In genomic region chr12:44308221-44308620, GRCm38 (mm10) we compare ENCODE assay signal across 16 mouse cellular contexts. TPM values are rescaled to one million over a fixed set of nuclear protein-coding genes. Genes with fewer than 3 reads are reported as not detected.
"Had no signal": no experiment of that assay in that cellular context is flagged by ENCODE, and none has a peak within 500 bp of the region (broad histone marks: within the 10 kb centered on the region; RNA-seq: fewer than 3 reads in every experiment).

No protein-coding gene starts in this region.

- H3K4me1 ChIP-seq: neural tube, embryonic 15.5 days; stomach, embryonic 15.5 days had no signal

- H3K27ac ChIP-seq: neural tube, embryonic 15.5 days; stomach, embryonic 15.5 days; stomach, postnatal 0 days had no signal

- H3K4me3 ChIP-seq: neural tube, embryonic 15.5 days; stomach, embryonic 15.5 days had no signal

- DNase-seq: retina, postnatal 1 day; right cerebral cortex, adult 18-20 months; right cerebral cortex, postnatal 14 days; right cerebral cortex, postnatal 25 days; right cerebral cortex, postnatal 4 days; spleen, adult 18-20 months; thymus, adult 18-20 months; thymus, adult 2 months; thymus, postnatal 14 days; thymus, postnatal 25 days; thymus, postnatal 36 days; thymus, postnatal 4 days had no signal

- H3K27me3 ChIP-seq: neural tube, embryonic 15.5 days; stomach, embryonic 15.5 days had no signal

- H3K9ac ChIP-seq: neural tube, embryonic 15.5 days; stomach, embryonic 15.5 days had no signal

- H3K9me3 ChIP-seq: neural tube, embryonic 15.5 days; stomach, embryonic 15.5 days had no signal

RNA-seq across cellular contexts. Expression of gene Nrcam, which starts 20.5 kb away (rescaled TPM):
- total RNA-seq: neutrophil, adult 5-6 weeks had no signal
